In the genomic region with DNA sequence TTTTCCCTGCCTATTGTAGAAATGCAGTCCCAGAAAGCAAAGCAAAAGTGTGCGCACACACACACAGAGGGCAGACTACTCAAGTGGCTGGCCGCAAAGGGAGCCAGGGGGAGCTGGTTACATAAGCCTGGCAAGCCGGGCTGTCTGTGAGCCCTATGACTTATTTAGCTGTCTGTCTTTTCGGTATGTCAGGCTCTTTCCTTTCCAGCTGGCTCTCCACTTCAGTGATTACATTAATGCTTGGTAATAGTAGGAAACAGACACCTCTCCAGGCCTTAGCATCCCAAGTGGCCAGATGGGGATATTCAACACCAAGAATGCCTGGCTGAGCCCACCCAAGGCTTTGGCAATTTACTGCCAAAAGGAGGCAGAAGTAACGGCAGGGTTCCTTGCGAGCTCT, we compare ENCODE assay signal across 9 mouse cellular contexts.
DNase-seq lines count a peak whose midpoint lies in the region; ATAC-seq and TF ChIP-seq lines count a peak whose summit lies in the region.
"Had no signal": no experiment of that assay in that cellular context is flagged by ENCODE, and none has a peak within 500 bp of the region (broad histone marks: within the 10 kb centered on the region; RNA-seq: fewer than 3 reads in every experiment).

No protein-coding gene starts in this region.

- no peak overlapping the region for H3K9ac ChIP-seq in limb, embryonic 14.5 days (ENCODE audit: low read depth, low read length, severe bottlenecking)
- no peak overlapping the region for H3K9ac ChIP-seq in forebrain, embryonic 16.5 days (replicated peaks; ENCODE audit: low read depth, low read length)
- H3K9ac ChIP-seq in intestine, embryonic 16.5 days (ENCODE audit: low read depth, low read length) = no peak overlapping the region

- no peak overlapping the region for H3K4me3 ChIP-seq in limb, embryonic 14.5 days (replicated peaks; ENCODE audit: low read length)
- H3K4me3 ChIP-seq in limb, embryonic 10.5 days = no peak overlapping the region
- H3K4me3 ChIP-seq in forebrain, embryonic 16.5 days (replicated peaks; ENCODE audit: low read length) = no peak overlapping the region
- no peak overlapping the region for H3K4me3 ChIP-seq in intestine, embryonic 16.5 days (ENCODE audit: low read length)

- H3K9me3 ChIP-seq in limb, embryonic 14.5 days (ENCODE audit: control insufficient read depth, low read length) = no peaks in the 10 kb centered on the region
- H3K9me3 ChIP-seq in limb, embryonic 10.5 days (replicated peaks) = no peaks in the 10 kb centered on the region
- H3K9me3 ChIP-seq in forebrain, embryonic 16.5 days (ENCODE audit: control insufficient read depth, low read length) = no peaks in the 10 kb centered on the region
- no peaks in the 10 kb centered on the region for H3K9me3 ChIP-seq in intestine, embryonic 16.5 days (ENCODE audit: control insufficient read depth, low read length)

- H3K36me3 ChIP-seq in limb, embryonic 14.5 days (ENCODE audit: control insufficient read depth, insufficient read depth, low read length) = no peaks in the 10 kb centered on the region
- no peaks in the 10 kb centered on the region for H3K36me3 ChIP-seq in limb, embryonic 10.5 days
- no peaks in the 10 kb centered on the region for H3K36me3 ChIP-seq in forebrain, embryonic 16.5 days (ENCODE audit: control insufficient read depth, insufficient read depth)
- no peaks in the 10 kb centered on the region for H3K36me3 ChIP-seq in intestine, embryonic 16.5 days (ENCODE audit: control insufficient read depth, insufficient read depth, low read length)

- H3K27ac ChIP-seq in limb, embryonic 14.5 days (replicated peaks; ENCODE audit: low read depth, low read length) = no peak overlapping the region
- H3K27ac ChIP-seq in limb, embryonic 10.5 days = no peak overlapping the region
- H3K27ac ChIP-seq in forebrain, embryonic 16.5 days (ENCODE audit: low read length) = peak overlapping the region; percentile 42
- no peak overlapping the region for H3K27ac ChIP-seq in intestine, embryonic 16.5 days (ENCODE audit: low read length)

- no peak for TF ChIP-seq POLR2A in limb, embryonic 14.5 days (IDR thresholded peaks at IDR 0.05; ENCODE audit: borderline replicate concordance, extremely low read depth, insufficient read depth, insufficient read length)

- WGBS in limb, embryonic 14.5 days = 33% methylated on average over 6 of the region's 6 CpGs
- WGBS in limb, embryonic 10.5 days = 45% methylated on average over 6 of the region's 6 CpGs
- WGBS in forebrain, embryonic 16.5 days = 14% methylated on average over 6 of the region's 6 CpGs
- 40% methylated on average over 6 of the region's 6 CpGs for WGBS in intestine, embryonic 16.5 days

- no peak overlapping the region for H3K4me2 ChIP-seq in limb, embryonic 14.5 days (replicated peaks; ENCODE audit: low read depth, low read length, severe bottlenecking)
- no peak overlapping the region for H3K4me2 ChIP-seq in forebrain, embryonic 16.5 days (ENCODE audit: low read length)
- H3K4me2 ChIP-seq in intestine, embryonic 16.5 days (ENCODE audit: low read depth, low read length) = no peak overlapping the region

- peak; percentile 50 to 72 for DNase-seq in cerebellum, postnatal 10 days
- no peak for DNase-seq in cerebellum, postnatal 36 days
- DNase-seq in limb, embryonic 14.5 days (ENCODE audit: low spot score) = peak; percentile 5
- DNase-seq in limb, embryonic 10.5 days (ENCODE audit: low spot score) = no peak
- DNase-seq in right cerebral cortex, adult 18-20 months = no peak
- no peak for DNase-seq in frontal cortex, postnatal 14 days (ENCODE audit: low spot score in 2 of 2)
- DNase-seq: cerebellum, adult 11 months had no signal

- H3K4me1 ChIP-seq in limb, embryonic 14.5 days (ENCODE audit: control insufficient read depth, insufficient read depth, low read length) = peaks cover 10% of the 10 kb centered on the region
- peaks cover 29% of the 10 kb centered on the region for H3K4me1 ChIP-seq in limb, embryonic 10.5 days
- H3K4me1 ChIP-seq in forebrain, embryonic 16.5 days (replicated peaks; ENCODE audit: control insufficient read depth, insufficient read depth, low read length) = peaks cover 37% of the 10 kb centered on the region
- 0 out of 2 replicates have a peak, but pooled peaks cover 2% of the 10 kb centered on the region for H3K4me1 ChIP-seq in intestine, embryonic 16.5 days (ENCODE audit: control insufficient read depth, insufficient read depth, low read length)

- H3K27me3 ChIP-seq in limb, embryonic 14.5 days (ENCODE audit: control insufficient read depth, insufficient read depth, low read length) = no peaks in the 10 kb centered on the region
- no peaks in the 10 kb centered on the region for H3K27me3 ChIP-seq in limb, embryonic 10.5 days (ENCODE audit: low read depth, poor library complexity, severe bottlenecking)
- no peaks in the 10 kb centered on the region for H3K27me3 ChIP-seq in forebrain, embryonic 16.5 days (replicated peaks; ENCODE audit: control insufficient read depth, insufficient read depth, low read length)
- H3K27me3 ChIP-seq in intestine, embryonic 16.5 days (replicated peaks; ENCODE audit: control insufficient read depth, insufficient read depth, low read length) = no peaks in the 10 kb centered on the region

- peak; percentile 53; the same call in 1 of the 2 replicates for ATAC-seq in limb, embryonic 14.5 days (ENCODE audit: low FRiP score, low read depth)
- peak; percentile 69 for ATAC-seq in forebrain, embryonic 16.5 days
- 0 out of 2 replicates have a peak, but pooled peaks have one; percentile 31 for ATAC-seq in intestine, embryonic 16.5 days

Comparison
In these comparisons a context has a peak if more than half of its experiments do, and no peak if none do; other contexts are left out.
1. DNase-seq: peak in cerebellum, postnatal 10 days (2 of 2) and limb, embryonic 14.5 days (single experiment); none in cerebellum, postnatal 36 days (0 of 2), limb, embryonic 10.5 days (single experiment), right cerebral cortex, adult 18-20 months (single experiment) and frontal cortex, postnatal 14 days (0 of 2).
2. Peak in every context shown above with its lines, with median percentiles within 50 percentile points of each other: ATAC-seq.